Mouse (Mus musculus) forebrain, postnatal 0 days (tissue): Measurements from ENCODE around the gene Sox6. TPM values are rescaled to one million over a fixed set of nuclear protein-coding genes. Genes with fewer than 3 reads are reported as not detected.
A peak's percentile ranks its signal among the peaks of the same experiment; 100 is the strongest.

Source experiments
- ATAC-seq: fragments of 200-750 bp; cut with Nextera tagmentation; 2 replicates; pipeline ENCODE4 v1.8.0; 2017; ENCODE audit warnings: mild to moderate bottlenecking, moderate library complexity
- DNase-seq: peaks from one replicate; pipeline ENCODE4 v3.0.0-alpha.2; 2015
- H3K27ac ChIP-seq: fragments of 300-500 bp; sonication (generic); 2 replicates; pipeline ENCODE4 v1.5.1; 2014; ENCODE audit warnings: low read depth, mild to moderate bottlenecking, antibody characterized with exemption, low read length, moderate library complexity, mixed read lengths
- H3K27me3 ChIP-seq: fragments of 300-500 bp; sonication (generic); 2 replicates; pipeline ENCODE4 v1.6.1; 2014; ENCODE audit warnings: mild to moderate bottlenecking, low read length, mixed read lengths; ENCODE audit not compliant: insufficient read depth
- H3K36me3 ChIP-seq: fragments of 300-500 bp; sonication (generic); 2 replicates; pipeline ENCODE4 v1.6.1; 2014; ENCODE audit warnings: mild to moderate bottlenecking, moderate library complexity; ENCODE audit not compliant: insufficient read depth
- H3K4me1 ChIP-seq: fragments of 300-500 bp; sonication (generic); 2 replicates; pipeline ENCODE4 v1.6.1; 2014; ENCODE audit warnings: antibody characterized with exemption; ENCODE audit not compliant: insufficient read depth
- H3K4me2 ChIP-seq: fragments of 300-500 bp; sonication (generic); 2 replicates; pipeline ENCODE4 v1.6.1; 2014; ENCODE audit warnings: low read depth, mild to moderate bottlenecking, moderate library complexity
- H3K4me3 ChIP-seq: fragments of 300-500 bp; sonication (generic); 2 replicates; pipeline ENCODE4 v1.5.1; 2014; ENCODE audit warnings: low read depth, low read length, mixed read lengths
- H3K9ac ChIP-seq: fragments of 300-500 bp; sonication (generic); 2 replicates; pipeline ENCODE4 v1.6.1; 2014; ENCODE audit warnings: mild to moderate bottlenecking
- H3K9me3 ChIP-seq: fragments of 300-500 bp; sonication (generic); 2 replicates; pipeline ENCODE4 v1.6.1; 2016; ENCODE audit warnings: low read length
- CTCF ChIP-seq: sonication (generic); IDR thresholded peaks from 2 replicates; pipeline ENCODE4 v1.5.1; 2016; ENCODE audit warnings: antibody characterized with exemption, control low read depth, low read depth
- WGBS: fragments of 180-500 bp; shearing (Covaris S2); extraction: QIAGEN DNeasy Blood & Tissue Kit; methylation state at CpG from one replicate; pipeline ENCODE4 v1.1.7; 2014; 5-methylcytosine and 5-hydroxymethylcytosine counted together
- polyA plus RNA-seq: library from polyadenylated mRNA; unstranded; fragments of >200 nt; fragmentation: Nextera tagmentation; extraction: Ambion mirVana; gene quantifications from 2 replicates; pipeline ENCODE4 v1.2.1, GENCODE M21; 2015
- total RNA-seq: library from RNA; depleted of rRNA; stranded (reverse); fragments of >200 nt; gene quantifications from 2 replicates; pipeline ENCODE4 v1.2.3, GENCODE M21; 2014

The Sox6 gene
- total and polyA plus RNA-seq, 2 experiments from 2014 or later: 46.2 to 64.7 TPM

DNA sequence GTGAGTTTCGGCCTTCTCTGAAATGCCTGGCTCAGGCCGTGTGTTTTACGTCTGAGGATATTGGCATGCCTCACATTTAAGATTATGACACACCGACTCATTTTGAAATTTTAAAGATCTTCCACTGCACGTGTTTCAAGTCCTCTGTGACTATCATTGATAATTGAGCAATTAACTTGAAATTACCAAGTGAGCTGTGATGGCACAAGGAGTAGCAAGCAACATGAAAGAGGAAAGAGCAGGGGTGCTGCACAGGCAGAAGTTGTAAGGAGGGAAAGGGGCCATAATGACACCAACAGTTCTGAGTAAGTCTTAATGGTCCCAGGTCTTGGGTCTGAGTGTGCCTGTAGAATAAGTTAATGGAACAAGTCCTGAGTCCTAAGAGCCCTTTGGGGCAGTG is 99.3 kb downstream of the Sox6 start:
- Histone ChIP-seq H3K4me3 (no peak overlapping the region), H3K9ac (no peak overlapping the region), H3K27ac (no peak overlapping the region), H3K4me2 (no peak overlapping the region), H3K4me1 (0 out of 2 replicates have a peak, but pooled peaks cover 3% of the 10 kb centered on the region), H3K36me3 (no peaks in the 10 kb centered on the region), H3K9me3 (no peaks in the 10 kb centered on the region), H3K27me3 (no peaks in the 10 kb centered on the region)
- DNase-seq (no peak), ATAC-seq (no peak)
- no peak for TF ChIP-seq CTCF
- 61% methylated on average over 5 of the region's 5 CpGs for WGBS

DNA sequence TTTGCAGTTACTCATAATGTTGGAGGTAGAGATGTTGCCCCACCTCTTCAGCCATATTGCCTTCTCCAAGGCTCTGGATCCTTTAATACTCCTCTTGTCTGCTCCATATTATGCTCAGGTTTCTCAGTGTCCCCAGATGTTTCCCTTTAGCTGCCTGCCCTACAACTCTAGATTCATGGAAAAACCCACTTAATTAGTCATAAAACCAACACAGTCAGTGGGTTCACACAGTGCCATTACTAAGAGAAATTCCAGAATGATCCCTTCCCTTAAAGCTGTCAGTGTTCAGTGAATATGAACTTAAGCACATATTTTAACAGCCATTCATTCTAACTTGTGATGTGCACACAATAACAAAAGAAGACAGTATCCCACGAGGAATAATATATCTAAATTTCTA is 101.7 kb downstream of the Sox6 start:
- no peak overlapping the region for H3K27ac ChIP-seq
- H3K4me3 ChIP-seq: no peak overlapping the region
- 75% methylated on average over 1 of the region's 1 CpGs for WGBS

DNA sequence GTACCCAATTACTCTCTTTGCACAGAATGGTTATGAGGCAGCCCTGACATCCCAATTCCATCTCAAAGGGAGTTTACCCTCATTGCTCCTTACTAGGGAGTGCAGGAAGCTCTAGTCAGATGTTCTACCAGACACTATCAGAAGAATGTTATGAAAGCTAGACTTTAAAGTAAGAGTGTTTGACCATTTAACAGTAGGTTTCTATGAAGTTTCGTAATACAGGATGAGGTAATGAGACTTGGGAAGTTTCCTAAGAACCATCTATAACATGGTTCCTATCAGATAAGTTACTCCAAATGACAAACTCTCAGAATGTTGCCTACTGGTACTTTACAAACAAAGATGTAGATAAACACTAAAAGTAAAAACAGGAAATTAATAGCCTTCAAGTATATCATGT is 123.3 kb downstream of the Sox6 start:
- Histone ChIP-seq H3K4me2 (no peak overlapping the region), H3K9me3 (no peaks in the 10 kb centered on the region), H3K27me3 (no peaks in the 10 kb centered on the region), H3K4me1 (no peaks in the 10 kb centered on the region), H3K9ac (no peak overlapping the region), H3K36me3 (no peaks in the 10 kb centered on the region), H3K4me3 (no peak overlapping the region), H3K27ac (no peak overlapping the region)
- WGBS: 98% methylated on average over 1 of the region's 1 CpGs
- no peak for ATAC-seq
- TF ChIP-seq CTCF: no peak
- DNase-seq: no peak

More for the DNA sequence above, 101.7 kb downstream of the Sox6 start:
- Histone ChIP-seq H3K4me2 (no peak overlapping the region), H3K36me3 (no peaks in the 10 kb centered on the region), H3K27me3 (no peaks in the 10 kb centered on the region), H3K9me3 (no peaks in the 10 kb centered on the region), H3K9ac (no peak overlapping the region), H3K4me1 (no peaks in the 10 kb centered on the region)
- no peak for TF ChIP-seq CTCF
- ATAC-seq (no peak), DNase-seq (no peak)

DNA sequence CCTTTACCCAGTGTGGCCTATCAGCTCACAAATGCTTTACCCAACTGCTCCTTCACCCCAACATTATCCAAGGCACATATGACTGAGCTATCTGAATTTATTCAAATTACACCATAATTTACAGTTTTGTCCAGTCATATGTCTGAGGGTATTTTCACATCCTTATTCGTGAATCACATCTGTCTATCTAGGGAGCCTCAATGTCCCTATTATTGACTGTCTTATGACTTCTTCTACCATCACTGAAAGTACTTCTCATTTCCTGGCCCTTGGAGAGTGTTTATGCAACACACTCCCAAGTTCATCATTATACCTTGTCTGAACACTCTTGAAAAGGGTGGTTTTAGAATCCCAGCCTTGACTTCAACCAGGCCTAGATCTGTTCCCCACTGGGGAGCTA is 128.3 kb downstream of the Sox6 start:
- ATAC-seq (no peak), DNase-seq (no peak)
- WGBS: 98% methylated on average over 1 of the region's 1 CpGs

DNA sequence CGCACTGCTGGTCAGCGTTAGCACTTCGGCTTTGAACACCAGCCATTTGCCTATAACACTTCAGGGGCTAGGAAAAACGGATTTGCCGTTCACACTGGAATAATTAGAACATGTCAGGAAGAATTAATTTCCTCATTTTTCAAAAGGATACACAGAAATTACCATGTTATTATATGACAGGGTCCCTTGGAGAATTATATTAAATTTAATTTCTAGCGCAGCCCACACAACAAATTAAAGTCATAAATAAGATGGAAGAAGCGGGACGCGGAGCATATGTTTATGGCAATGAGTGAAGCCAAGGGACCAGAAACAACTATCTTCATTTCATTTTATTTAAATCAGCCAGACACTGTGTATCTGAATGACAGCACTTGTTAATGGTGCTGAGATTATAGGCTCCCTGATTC is 133.8 kb downstream of the Sox6 start:
- Histone ChIP-seq H3K4me3 (no peak overlapping the region), H3K4me2 (peak overlapping the region; percentile 17; the same call in 1 of the 2 replicates), H3K4me1 (peaks cover 6% of the 10 kb centered on the region; the same call in 1 of the 2 replicates), H3K9ac (no peak overlapping the region), H3K36me3 (no peaks in the 10 kb centered on the region), H3K27me3 (peaks cover 3% of the 10 kb centered on the region; the same call in 1 of the 2 replicates), H3K9me3 (no peaks in the 10 kb centered on the region), H3K27ac (no peak overlapping the region)
- ATAC-seq (no peak), DNase-seq (peak; percentile 14)
- no peak for TF ChIP-seq CTCF
- WGBS: 33% methylated on average over 9 of the region's 9 CpGs

More for the DNA sequence above, 128.3 kb downstream of the Sox6 start:
- Histone ChIP-seq H3K9me3 (no peaks in the 10 kb centered on the region), H3K36me3 (no peaks in the 10 kb centered on the region), H3K4me2 (no peak overlapping the region), H3K27me3 (peaks cover 2% of the 10 kb centered on the region; the same call in 1 of the 2 replicates), H3K9ac (no peak overlapping the region), H3K4me1 (no peaks in the 10 kb centered on the region), H3K27ac (no peak overlapping the region), H3K4me3 (no peak overlapping the region)
- TF ChIP-seq CTCF: no peak

DNA sequence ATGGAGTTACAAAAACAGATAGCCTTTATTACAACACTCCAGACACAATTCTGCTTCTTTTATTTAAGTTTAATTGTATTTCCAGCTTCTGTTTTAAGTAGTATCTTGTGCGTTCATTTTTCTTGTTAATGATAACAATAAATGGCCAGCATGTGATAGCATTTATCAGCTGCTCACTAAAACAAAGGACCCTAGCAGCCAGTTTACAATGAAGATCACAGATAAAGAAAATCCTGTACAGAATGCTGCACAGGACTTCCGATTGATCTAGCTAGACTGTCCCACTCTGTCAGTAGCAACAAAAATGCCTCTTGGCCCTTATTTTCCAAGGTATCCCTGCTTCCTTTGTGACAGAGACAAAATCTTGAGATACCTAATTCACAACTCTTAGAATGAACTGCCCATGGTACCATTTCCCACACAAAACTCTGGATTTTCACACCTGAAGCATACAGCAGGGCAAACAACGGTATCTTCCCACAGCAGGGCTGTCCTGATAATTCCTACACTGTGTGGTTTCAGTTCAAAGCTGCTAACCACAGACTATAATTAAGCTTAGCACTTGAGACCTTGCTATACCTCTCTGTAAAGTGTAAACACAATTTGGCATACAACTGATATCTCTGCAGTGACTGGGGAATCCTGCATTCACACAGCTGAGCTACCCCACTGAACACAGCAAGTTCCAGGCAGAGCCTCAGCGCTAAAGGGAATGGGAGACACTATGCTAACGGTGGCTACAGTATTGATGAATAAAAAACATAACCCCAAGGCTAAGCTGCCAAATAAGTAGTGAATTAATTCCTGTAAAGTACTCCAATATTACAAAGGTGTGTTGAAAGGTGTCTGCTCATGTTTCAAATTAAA is 134.4 kb downstream of the Sox6 start:
- peak overlapping the region; percentile 17; the same call in 1 of the 2 replicates for H3K4me2 ChIP-seq
- 38% methylated on average over 5 of the region's 5 CpGs for WGBS
- peak; percentile 29 for DNase-seq
- peaks cover 3% of the 10 kb centered on the region; the same call in 1 of the 2 replicates for H3K27me3 ChIP-seq
- H3K9me3 ChIP-seq: no peaks in the 10 kb centered on the region
- no peak overlapping the region for H3K27ac ChIP-seq
- TF ChIP-seq CTCF: no peak
- H3K4me1 ChIP-seq: peaks cover 6% of the 10 kb centered on the region; the same call in 1 of the 2 replicates
- H3K36me3 ChIP-seq: no peaks in the 10 kb centered on the region
- H3K9ac ChIP-seq: no peak overlapping the region
- no peak overlapping the region for H3K4me3 ChIP-seq
- no peak for ATAC-seq

DNA sequence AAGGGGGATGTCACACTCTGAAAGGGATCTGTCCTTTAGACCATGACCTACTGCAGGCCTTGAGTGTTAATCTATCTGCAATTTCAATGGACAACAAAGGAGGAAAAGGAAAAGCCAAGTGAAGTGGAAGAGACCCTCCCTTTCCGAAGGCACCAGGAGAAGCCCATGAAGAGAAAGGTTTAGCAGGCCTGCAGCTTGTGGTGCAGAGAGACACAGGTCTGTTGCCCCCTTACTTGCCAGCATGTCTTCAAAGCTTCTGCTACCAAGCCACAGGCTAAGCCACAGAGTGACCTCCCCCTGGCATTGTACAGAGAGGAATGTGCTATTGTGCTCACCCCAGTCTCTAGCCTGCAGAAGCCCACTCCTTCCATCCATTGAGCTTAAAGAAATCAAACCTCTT is 135.2 kb downstream of the Sox6 start:
- WGBS: 35% methylated on average over 1 of the region's 1 CpGs
- DNase-seq (peak; percentile 4), ATAC-seq (no peak)
- Histone ChIP-seq H3K9me3 (no peaks in the 10 kb centered on the region), H3K36me3 (no peaks in the 10 kb centered on the region), H3K27me3 (peaks cover 3% of the 10 kb centered on the region; the same call in 1 of the 2 replicates), H3K4me1 (peaks cover 6% of the 10 kb centered on the region; the same call in 1 of the 2 replicates), H3K9ac (no peak overlapping the region), H3K4me2 (no peak overlapping the region), H3K27ac (no peak overlapping the region), H3K4me3 (no peak overlapping the region)
- TF ChIP-seq CTCF: no peak
